Mouse (Mus musculus) right cerebral cortex, postnatal 14 days (tissue): ENCODE data around the gene Ift22.

ENCODE experiments used
- DNase-seq: peaks from one replicate; pipeline ENCODE4 v3.0.0; 2022

Ift22 gene

GRCm38 (mm10) chr5:136907991-136908857 is at the start of gene Ift22:
Gene Ift22 (plus strand): TSS chr5:136908150.
- DNase-seq, result peak; percentile 94

GRCm38 (mm10) chr5:136861191-136861940 is 46.6 kb upstream of the Ift22 start:
- DNase-seq, result no peak

- DNase-seq, result no peak
Measured at GRCm38 (mm10) chr5:136862806-136863205, 45.1 kb upstream of the Ift22 start.

GRCm38 (mm10) chr5:136863276-136863675 is 44.7 kb upstream of the Ift22 start:
- DNase-seq, result no peak

- peak; percentile 49 for DNase-seq
Measured at GRCm38 (mm10) chr5:136863961-136864674, 43.8 kb upstream of the Ift22 start.

- no peak for DNase-seq
Measured at GRCm38 (mm10) chr5:136867706-136868105, 40.2 kb upstream of the Ift22 start.

- no peak for DNase-seq
Measured at GRCm38 (mm10) chr5:136869451-136870114, 38.4 kb upstream of the Ift22 start.

GRCm38 (mm10) chr5:136872417-136872816 is 35.5 kb upstream of the Ift22 start:
- DNase-seq, result no peak

GRCm38 (mm10) chr5:136874271-136874670 is 33.7 kb upstream of the Ift22 start:
- DNase-seq, result no peak

- no peak for DNase-seq
Measured at GRCm38 (mm10) chr5:136880101-136880500, 27.8 kb upstream of the Ift22 start.

- peak; percentile 89 for DNase-seq
Measured at GRCm38 (mm10) chr5:136881380-136882009, 26.5 kb upstream of the Ift22 start.

GRCm38 (mm10) chr5:136882055-136882787 is 25.7 kb upstream of the Ift22 start:
- DNase-seq, result no peak

GRCm38 (mm10) chr5:136882788-136883439 is 25.0 kb upstream of the Ift22 start, which contains the start of gene Col26a1:
Gene Col26a1 (minus strand): TSS chr5:136883209.
- DNase-seq, result peak; percentile 49

GRCm38 (mm10) chr5:136886957-136887356 is 21.0 kb upstream of the Ift22 start:
- DNase-seq, result no peak

GRCm38 (mm10) chr5:136888539-136889355 is 19.2 kb upstream of the Ift22 start:
- no peak for DNase-seq

GRCm38 (mm10) chr5:136894840-136895528 is 13.0 kb upstream of the Ift22 start:
- no peak for DNase-seq

GRCm38 (mm10) chr5:136895529-136895963 is 12.4 kb upstream of the Ift22 start:
- DNase-seq, result no peak

GRCm38 (mm10) chr5:136904621-136905020 is 3.3 kb upstream of the Ift22 start:
- DNase-seq, result no peak

- no peak for DNase-seq
Measured at GRCm38 (mm10) chr5:136905630-136906029, 2.3 kb upstream of the Ift22 start.
